11 mouse cellular contexts compared by ENCODE assay signal in the genomic region with DNA sequence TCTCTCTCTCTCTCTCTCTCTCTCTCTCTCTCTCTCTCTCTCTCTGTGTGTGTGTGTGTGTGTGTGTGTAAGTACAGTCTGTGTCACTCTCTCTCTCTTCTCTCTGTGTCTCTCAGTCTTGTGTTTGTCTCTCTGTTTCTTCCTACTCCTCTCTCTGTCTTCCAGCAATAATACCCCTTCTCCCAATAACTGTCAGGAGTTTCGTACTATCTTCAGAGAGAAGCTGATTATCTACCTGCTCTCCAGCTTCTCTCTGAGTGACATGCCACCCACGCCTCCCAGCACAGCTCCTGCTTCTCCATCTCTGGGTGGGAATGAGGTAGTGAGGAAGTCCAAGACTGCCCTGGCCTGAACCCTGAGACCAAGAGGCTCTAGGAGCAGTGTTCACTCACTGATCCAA. TPM values are rescaled to one million over a fixed set of nuclear protein-coding genes. Genes with fewer than 3 reads are reported as not detected.
DNase-seq lines count a peak whose midpoint lies in the region; ATAC-seq lines count a peak whose summit lies in the region.
"Had no signal": no experiment of that assay in that cellular context is flagged by ENCODE, and none has a peak within 500 bp of the region (broad histone marks: within the 10 kb centered on the region; RNA-seq: fewer than 3 reads in every experiment).

Grm5 (plus strand) TSS at position 301 of the 400 bp plus-strand sequence.

- no peak for DNase-seq in midbrain, embryonic 11.5 days (ENCODE audit: low spot score, missing footprints)
- DNase-seq in spleen, postnatal 4 days (ENCODE audit: low spot score in 2 of 2): no peak
- DNase-seq in gastrocnemius, postnatal 4 days (ENCODE audit: low spot score in 2 of 2): no peak
- DNase-seq: adrenal gland, adult 8-10 months had no signal

- 0 out of 2 replicates have a peak, but pooled peaks have one; percentile 16 for ATAC-seq in kidney, embryonic 14.5 days (ENCODE audit: low FRiP score, low TSS enrichment)
- ATAC-seq in kidney, embryonic 16.5 days (ENCODE audit: low FRiP score, low TSS enrichment): no peak
- no peak for ATAC-seq in embryonic facial prominence, embryonic 13.5 days (ENCODE audit: insufficient number of reproducible peaks, insufficient read depth, low FRiP score, low TSS enrichment, low read depth)
- ATAC-seq in hindbrain, embryonic 16.5 days: no peak
- ATAC-seq in midbrain, embryonic 11.5 days (ENCODE audit: low FRiP score): no peak; the same call in 1 of the 2 replicates
- no peak for ATAC-seq in inflammation-experienced regulatory T-cells, adult 6 months

- H3K27ac ChIP-seq in kidney, embryonic 14.5 days (ENCODE audit: low read depth, low read length): no peak within 1 kb of the TSS
- H3K27ac ChIP-seq in kidney, embryonic 16.5 days (ENCODE audit: low read length): no peak within 1 kb of the TSS
- no peak within 1 kb of the TSS for H3K27ac ChIP-seq in embryonic facial prominence, embryonic 13.5 days
- peak within 1 kb of the TSS; percentile 87 for H3K27ac ChIP-seq in hindbrain, embryonic 16.5 days (ENCODE audit: low read depth, low read length)
- no peak within 1 kb of the TSS for H3K27ac ChIP-seq in midbrain, embryonic 11.5 days (ENCODE audit: low read depth, low read length)

- WGBS in kidney, embryonic 14.5 days: 32% methylated on average over 2 of the region's 2 CpGs
- 22% methylated on average over 2 of the region's 2 CpGs for WGBS in kidney, embryonic 16.5 days
- WGBS in embryonic facial prominence, embryonic 13.5 days: 26% methylated on average over 2 of the region's 2 CpGs
- WGBS in hindbrain, embryonic 16.5 days: 15% methylated on average over 2 of the region's 2 CpGs
- 20% methylated on average over 2 of the region's 2 CpGs for WGBS in midbrain, embryonic 11.5 days

- H3K9me3 ChIP-seq in kidney, embryonic 14.5 days (ENCODE audit: control insufficient read depth, low read length): no peaks in the 10 kb centered on the region
- H3K9me3 ChIP-seq in kidney, embryonic 16.5 days (ENCODE audit: low read length): no peaks in the 10 kb centered on the region
- H3K9me3 ChIP-seq in embryonic facial prominence, embryonic 13.5 days: no peaks in the 10 kb centered on the region
- H3K9me3 ChIP-seq in hindbrain, embryonic 16.5 days (ENCODE audit: control insufficient read depth, low read length): no peaks in the 10 kb centered on the region
- no peaks in the 10 kb centered on the region for H3K9me3 ChIP-seq in midbrain, embryonic 11.5 days (ENCODE audit: control insufficient read depth, low read length)

- H3K4me3 ChIP-seq in kidney, embryonic 14.5 days (ENCODE audit: low read length): peak within 1 kb of the TSS; percentile 6; the same call in 1 of the 2 replicates
- H3K4me3 ChIP-seq in kidney, embryonic 16.5 days (ENCODE audit: low read length): no peak within 1 kb of the TSS
- H3K4me3 ChIP-seq in embryonic facial prominence, embryonic 13.5 days: peak within 1 kb of the TSS; percentile 29
- H3K4me3 ChIP-seq in hindbrain, embryonic 16.5 days (ENCODE audit: low read length): peak within 1 kb of the TSS; percentile 54
- peak within 1 kb of the TSS; percentile 36 for H3K4me3 ChIP-seq in midbrain, embryonic 11.5 days (ENCODE audit: low read depth, low read length)

- H3K4me2 ChIP-seq in kidney, embryonic 14.5 days (replicated peaks; ENCODE audit: low read depth, low read length): peak within 1 kb of the TSS; percentile 31
- no peak within 1 kb of the TSS; the same call in 1 of the 2 replicates for H3K4me2 ChIP-seq in kidney, embryonic 16.5 days (replicated peaks; ENCODE audit: low read depth, low read length)
- H3K4me2 ChIP-seq in embryonic facial prominence, embryonic 13.5 days: peak within 1 kb of the TSS; percentile 57
- H3K4me2 ChIP-seq in hindbrain, embryonic 16.5 days (ENCODE audit: low read length): peak within 1 kb of the TSS; percentile 81
- H3K4me2 ChIP-seq in midbrain, embryonic 11.5 days: peak within 1 kb of the TSS; percentile 78

- H3K27me3 ChIP-seq in kidney, embryonic 14.5 days (ENCODE audit: control insufficient read depth, insufficient read depth, low read length): peaks cover 13% of the 10 kb centered on the region
- H3K27me3 ChIP-seq in kidney, embryonic 16.5 days (ENCODE audit: insufficient read depth, low read length): peaks cover 18% of the 10 kb centered on the region
- peaks cover 33% of the 10 kb centered on the region for H3K27me3 ChIP-seq in embryonic facial prominence, embryonic 13.5 days
- H3K27me3 ChIP-seq in hindbrain, embryonic 16.5 days (replicated peaks; ENCODE audit: control insufficient read depth, insufficient read depth, low read length): no peaks in the 10 kb centered on the region
- H3K27me3 ChIP-seq in midbrain, embryonic 11.5 days (ENCODE audit: control insufficient read depth, insufficient read depth, low read length): peaks cover 4% of the 10 kb centered on the region; the same call in 1 of the 2 replicates
- H3K27me3 ChIP-seq: CH12.LX had no signal

- no peaks in the 10 kb centered on the region for H3K4me1 ChIP-seq in kidney, embryonic 14.5 days (ENCODE audit: control insufficient read depth, insufficient read depth, low read length)
- no peaks in the 10 kb centered on the region for H3K4me1 ChIP-seq in kidney, embryonic 16.5 days (ENCODE audit: insufficient read depth, low read length)
- H3K4me1 ChIP-seq in embryonic facial prominence, embryonic 13.5 days: no peaks in the 10 kb centered on the region; the same call in 1 of the 2 replicates
- no peaks in the 10 kb centered on the region for H3K4me1 ChIP-seq in hindbrain, embryonic 16.5 days (ENCODE audit: control insufficient read depth, insufficient read depth, low read depth, low read length)
- peaks cover 3% of the 10 kb centered on the region; the same call in 1 of the 2 replicates for H3K4me1 ChIP-seq in midbrain, embryonic 11.5 days (ENCODE audit: control insufficient read depth, insufficient read depth, low read length)

- no peaks in the 10 kb centered on the region for H3K36me3 ChIP-seq in kidney, embryonic 14.5 days (ENCODE audit: control insufficient read depth, insufficient read depth, low read length)
- no peaks in the 10 kb centered on the region for H3K36me3 ChIP-seq in kidney, embryonic 16.5 days (ENCODE audit: insufficient read depth, low read length)
- H3K36me3 ChIP-seq in embryonic facial prominence, embryonic 13.5 days: no peaks in the 10 kb centered on the region
- H3K36me3 ChIP-seq in hindbrain, embryonic 16.5 days (ENCODE audit: control insufficient read depth, insufficient read depth, low read length): no peaks in the 10 kb centered on the region
- H3K36me3 ChIP-seq in midbrain, embryonic 11.5 days (ENCODE audit: control insufficient read depth, insufficient read depth, low read length): no peaks in the 10 kb centered on the region

- no peak within 1 kb of the TSS for H3K9ac ChIP-seq in kidney, embryonic 14.5 days (ENCODE audit: low read depth, low read length)
- no peak within 1 kb of the TSS for H3K9ac ChIP-seq in kidney, embryonic 16.5 days (replicated peaks; ENCODE audit: low read length)
- no peak within 1 kb of the TSS for H3K9ac ChIP-seq in embryonic facial prominence, embryonic 13.5 days
- peak within 1 kb of the TSS; percentile 70 for H3K9ac ChIP-seq in hindbrain, embryonic 16.5 days (ENCODE audit: low read depth, low read length)
- H3K9ac ChIP-seq in midbrain, embryonic 11.5 days (ENCODE audit: low read length): peak within 1 kb of the TSS; percentile 51

RNA-seq across cellular contexts. Expression of gene Grm5, which starts in this region (rescaled TPM):
- not detected in 2 replicates for polyA plus RNA-seq in kidney, embryonic 14.5 days (2014; fragmentation: Nextera tagmentation; extraction: Ambion mirVana)
- polyA plus RNA-seq in kidney, embryonic 16.5 days (2015; fragmentation: Nextera tagmentation; extraction: Ambion mirVana): not detected in 2 replicates
- polyA plus RNA-seq in embryonic facial prominence, embryonic 13.5 days (2015; fragmentation: Nextera tagmentation; extraction: Ambion mirVana): 0.39 and 1.5 TPM in 2 replicates
- polyA plus RNA-seq in hindbrain, embryonic 16.5 days (2015; fragmentation: Nextera tagmentation; extraction: Ambion mirVana): 57.7 and 65.6 TPM in 2 replicates
- 0.23 and 0.50 TPM in 2 replicates for polyA plus RNA-seq in midbrain, embryonic 11.5 days (2014; fragmentation: Nextera tagmentation; extraction: Ambion mirVana)
- not detected for total RNA-seq in gastrocnemius, postnatal 4 days (2021)
- not detected for polyA plus RNA-seq in inflammation-experienced regulatory T-cells, adult 6 months (2017; shearing (Covaris generic))
- total RNA-seq: liver, adult 2 months had no signal
- polyA plus RNA-seq: liver, adult 2 months had no signal

Comparison
In these comparisons a context has a peak if more than half of its experiments do, and no peak if none do; other contexts are left out.
1. RNA of gene Grm5 (polyA plus RNA-seq): 57.7 to 65.6 TPM in hindbrain, embryonic 16.5 days; 0.39 to 1.5 TPM in embryonic facial prominence, embryonic 13.5 days, 0.23 to 0.50 TPM in midbrain, embryonic 11.5 days, not detected in kidney, embryonic 16.5 days, not detected in inflammation-experienced regulatory T-cells, adult 6 months and not detected in kidney, embryonic 14.5 days; every median in the first group is over 10 times any median in the second.
2. Peak in ATAC-seq, H3K4me3 ChIP-seq and H3K4me2 ChIP-seq in kidney, embryonic 14.5 days; RNA of the gene not detected or under 1 TPM.
3. H3K9ac ChIP-seq: peak in hindbrain, embryonic 16.5 days (single experiment) and midbrain, embryonic 11.5 days (single experiment); none in kidney, embryonic 14.5 days (single experiment), kidney, embryonic 16.5 days (single experiment) and embryonic facial prominence, embryonic 13.5 days (single experiment).